Mouse (Mus musculus): Measurements from ENCODE around the gene Olfml2a. TPM values are rescaled to one million over a fixed set of nuclear protein-coding genes. Genes with fewer than 3 reads are reported as not detected.

The Olfml2a gene
- polyA plus RNA-seq, 1 experiment from 2014 or later, result 2.5 TPM

Other genes starting within 250 kb of the Olfml2a start
- gene Nr5a1, start 217.4 kb upstream of the Olfml2a start, polyA plus RNA-seq (2014; fragmentation: Nextera tagmentation; extraction: Ambion mirVana), result 0.19 and 0.20 TPM in 2 replicates
- 5.0 and 6.6 TPM in 2 replicates for gene Nr6a1, start 4.3 kb upstream of the Olfml2a start, polyA plus RNA-seq (2014; fragmentation: Nextera tagmentation; extraction: Ambion mirVana)
- gene Wdr38, start 65.5 kb downstream of the Olfml2a start, polyA plus RNA-seq (2014; fragmentation: Nextera tagmentation; extraction: Ambion mirVana), result 1.5 and 1.8 TPM in 2 replicates
- gene Arpc5l, start 73.4 kb downstream of the Olfml2a start, polyA plus RNA-seq (2014; fragmentation: Nextera tagmentation; extraction: Ambion mirVana), result 147 and 149 TPM in 2 replicates
- gene Rpl35, start 73.6 kb downstream of the Olfml2a start, polyA plus RNA-seq (2014; fragmentation: Nextera tagmentation; extraction: Ambion mirVana), result 988 and 1,016 TPM in 2 replicates
- gene Golga1, start 133.6 kb downstream of the Olfml2a start, polyA plus RNA-seq (2014; fragmentation: Nextera tagmentation; extraction: Ambion mirVana), result 32.9 and 37.3 TPM in 2 replicates

Data from hindbrain, embryonic 11.5 days (tissue).